Mouse (Mus musculus): ENCODE measurements around the gene Gtf2a2. TPM values are rescaled to one million over a fixed set of nuclear protein-coding genes. Genes with fewer than 3 reads are reported as not detected.
A peak's percentile ranks its signal among the peaks of the same experiment; 100 is the strongest.

Gene Gtf2a2
- polyA plus RNA-seq, 1 experiment from 2014 or later, result 215 TPM

GRCm38 (mm10) chr9:70049839-70050238, 37.5 kb downstream of the Gtf2a2 start:
- Histone ChIP-seq H3K4me2 (replicated peaks; ENCODE audit: low read depth, low read length) (no peak overlapping the region), H3K27ac (ENCODE audit: low read length) (peak overlapping the region; percentile 63; the same call in 1 of the 2 replicates), H3K4me1 (ENCODE audit: control insufficient read depth, insufficient read depth, low read length) (peaks cover 25% of the 10 kb centered on the region), H3K9ac (replicated peaks; ENCODE audit: low read depth, low read length) (no peak overlapping the region), H3K27me3 (ENCODE audit: control insufficient read depth, insufficient read depth, low read length) (no peaks in the 10 kb centered on the region), H3K4me3 (ENCODE audit: low read depth, low read length) (no peak overlapping the region), H3K36me3 (ENCODE audit: control insufficient read depth, insufficient read depth, low read length) (no peaks in the 10 kb centered on the region), H3K9me3 (ENCODE audit: control insufficient read depth, low read depth, low read length) (no peaks in the 10 kb centered on the region)
- 14% methylated on average over 8 of the region's 8 CpGs for WGBS
- no peak for ATAC-seq (ENCODE audit: insufficient number of reproducible peaks, insufficient read depth, low FRiP score, low read depth)

- Histone ChIP-seq H3K4me2 (replicated peaks; ENCODE audit: low read depth, low read length) (no peak overlapping the region), H3K9ac (replicated peaks; ENCODE audit: low read depth, low read length) (no peak overlapping the region), H3K36me3 (ENCODE audit: control insufficient read depth, insufficient read depth, low read length) (no peaks in the 10 kb centered on the region), H3K4me3 (ENCODE audit: low read depth, low read length) (no peak overlapping the region), H3K4me1 (ENCODE audit: control insufficient read depth, insufficient read depth, low read length) (peaks cover 22% of the 10 kb centered on the region), H3K27ac (ENCODE audit: low read length) (no peak overlapping the region), H3K9me3 (ENCODE audit: control insufficient read depth, low read depth, low read length) (no peaks in the 10 kb centered on the region), H3K27me3 (ENCODE audit: control insufficient read depth, insufficient read depth, low read length) (no peaks in the 10 kb centered on the region)
- 54% methylated on average over 3 of the region's 3 CpGs for WGBS
- no peak for ATAC-seq (ENCODE audit: insufficient number of reproducible peaks, insufficient read depth, low FRiP score, low read depth)
Observed at GRCm38 (mm10) chr9:70052730-70053129, 40.4 kb downstream of the Gtf2a2 start.

DNA sequence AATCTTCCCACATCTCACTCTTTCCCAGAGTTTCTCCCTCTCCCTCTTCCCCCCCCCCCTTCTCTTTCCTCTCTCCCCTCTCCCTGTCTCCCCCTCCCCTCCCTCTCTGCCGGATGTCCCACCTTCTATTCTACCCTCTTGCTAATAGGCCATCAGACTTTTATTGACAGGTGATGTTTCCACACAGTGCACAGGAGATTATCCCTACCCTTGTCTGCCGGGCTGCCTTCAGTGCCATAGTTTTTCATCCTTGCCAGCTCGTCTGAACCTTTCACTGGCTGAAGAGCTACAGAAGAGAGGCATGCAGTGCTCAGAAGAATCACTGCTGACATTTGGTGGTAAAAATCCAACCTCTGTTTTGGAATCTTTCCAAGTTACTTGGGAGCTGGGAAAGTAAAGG, 41.1 kb downstream of the Gtf2a2 start:
- no peak overlapping the region for H3K4me2 ChIP-seq (replicated peaks; ENCODE audit: low read depth, low read length)
- no peak overlapping the region for H3K4me3 ChIP-seq (ENCODE audit: low read depth, low read length)
- H3K27ac ChIP-seq (ENCODE audit: low read length), result no peak overlapping the region
- no peaks in the 10 kb centered on the region for H3K9me3 ChIP-seq (ENCODE audit: control insufficient read depth, low read depth, low read length)
- no peaks in the 10 kb centered on the region for H3K36me3 ChIP-seq (ENCODE audit: control insufficient read depth, insufficient read depth, low read length)
- H3K4me1 ChIP-seq (ENCODE audit: control insufficient read depth, insufficient read depth, low read length), result peaks cover 17% of the 10 kb centered on the region
- H3K27me3 ChIP-seq (ENCODE audit: control insufficient read depth, insufficient read depth, low read length), result no peaks in the 10 kb centered on the region
- 31% methylated on average over 3 of the region's 3 CpGs for WGBS
- H3K9ac ChIP-seq (replicated peaks; ENCODE audit: low read depth, low read length), result no peak overlapping the region
- ATAC-seq (ENCODE audit: insufficient number of reproducible peaks, insufficient read depth, low FRiP score, low read depth), result no peak

DNA sequence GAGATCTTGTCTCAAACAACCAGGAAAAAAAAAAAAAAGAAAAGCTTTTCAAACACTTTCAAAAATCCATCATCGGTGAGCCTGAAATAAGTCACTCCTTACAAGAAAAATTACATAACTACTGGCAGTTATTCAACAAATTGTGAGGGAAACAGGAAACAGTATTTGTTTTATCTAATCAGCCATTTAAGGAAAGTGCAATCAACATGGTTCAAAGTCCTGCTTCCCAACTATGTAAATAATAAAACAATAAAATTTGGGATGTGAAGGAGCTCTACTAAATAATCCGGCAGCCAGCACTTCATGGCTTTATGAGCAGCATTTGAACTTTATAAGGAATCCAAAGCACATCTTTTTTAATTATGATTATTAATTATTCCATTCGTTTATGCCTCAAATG, 49.7 kb downstream of the Gtf2a2 start:
- Histone ChIP-seq H3K4me1 (ENCODE audit: control insufficient read depth, insufficient read depth, low read length) (no peaks in the 10 kb centered on the region), H3K4me3 (ENCODE audit: low read depth, low read length) (no peak overlapping the region), H3K27me3 (ENCODE audit: control insufficient read depth, insufficient read depth, low read length) (no peaks in the 10 kb centered on the region), H3K36me3 (ENCODE audit: control insufficient read depth, insufficient read depth, low read length) (no peaks in the 10 kb centered on the region), H3K4me2 (replicated peaks; ENCODE audit: low read depth, low read length) (no peak overlapping the region), H3K9me3 (ENCODE audit: control insufficient read depth, low read depth, low read length) (no peaks in the 10 kb centered on the region), H3K9ac (replicated peaks; ENCODE audit: low read depth, low read length) (no peak overlapping the region), H3K27ac (ENCODE audit: low read length) (no peak overlapping the region)
- no peak for ATAC-seq (ENCODE audit: insufficient number of reproducible peaks, insufficient read depth, low FRiP score, low read depth)
- WGBS, result 59% methylated on average over 3 of the region's 3 CpGs

- Histone ChIP-seq H3K36me3 (ENCODE audit: control insufficient read depth, insufficient read depth, low read length) (no peaks in the 10 kb centered on the region), H3K27me3 (ENCODE audit: control insufficient read depth, insufficient read depth, low read length) (no peaks in the 10 kb centered on the region), H3K27ac (ENCODE audit: low read length) (no peak overlapping the region), H3K4me2 (replicated peaks; ENCODE audit: low read depth, low read length) (no peak overlapping the region), H3K4me3 (ENCODE audit: low read depth, low read length) (no peak overlapping the region), H3K4me1 (ENCODE audit: control insufficient read depth, insufficient read depth, low read length) (peaks cover 6% of the 10 kb centered on the region; the same call in 1 of the 2 replicates), H3K9ac (replicated peaks; ENCODE audit: low read depth, low read length) (no peak overlapping the region), H3K9me3 (ENCODE audit: control insufficient read depth, low read depth, low read length) (no peaks in the 10 kb centered on the region)
- WGBS, result 77% methylated on average over 3 of the region's 3 CpGs
- no peak for ATAC-seq (ENCODE audit: insufficient number of reproducible peaks, insufficient read depth, low FRiP score, low read depth)
Observed at GRCm38 (mm10) chr9:70067497-70067896, 55.1 kb downstream of the Gtf2a2 start.

GRCm38 (mm10) chr9:70069961-70070435, 57.6 kb downstream of the Gtf2a2 start:
- H3K4me3 ChIP-seq (ENCODE audit: low read depth, low read length), result no peak overlapping the region
- no peak overlapping the region for H3K9ac ChIP-seq (replicated peaks; ENCODE audit: low read depth, low read length)
- peaks cover 6% of the 10 kb centered on the region; the same call in 1 of the 2 replicates for H3K4me1 ChIP-seq (ENCODE audit: control insufficient read depth, insufficient read depth, low read length)
- H3K27me3 ChIP-seq (ENCODE audit: control insufficient read depth, insufficient read depth, low read length), result no peaks in the 10 kb centered on the region
- no peak overlapping the region for H3K4me2 ChIP-seq (replicated peaks; ENCODE audit: low read depth, low read length)
- WGBS, result 35% methylated on average over 8 of the region's 8 CpGs
- ATAC-seq (ENCODE audit: insufficient number of reproducible peaks, insufficient read depth, low FRiP score, low read depth), result no peak
- no peak overlapping the region; the same call in 1 of the 2 replicates for H3K27ac ChIP-seq (ENCODE audit: low read length)
- no peaks in the 10 kb centered on the region for H3K9me3 ChIP-seq (ENCODE audit: control insufficient read depth, low read depth, low read length)
- H3K36me3 ChIP-seq (ENCODE audit: control insufficient read depth, insufficient read depth, low read length), result no peaks in the 10 kb centered on the region

DNA sequence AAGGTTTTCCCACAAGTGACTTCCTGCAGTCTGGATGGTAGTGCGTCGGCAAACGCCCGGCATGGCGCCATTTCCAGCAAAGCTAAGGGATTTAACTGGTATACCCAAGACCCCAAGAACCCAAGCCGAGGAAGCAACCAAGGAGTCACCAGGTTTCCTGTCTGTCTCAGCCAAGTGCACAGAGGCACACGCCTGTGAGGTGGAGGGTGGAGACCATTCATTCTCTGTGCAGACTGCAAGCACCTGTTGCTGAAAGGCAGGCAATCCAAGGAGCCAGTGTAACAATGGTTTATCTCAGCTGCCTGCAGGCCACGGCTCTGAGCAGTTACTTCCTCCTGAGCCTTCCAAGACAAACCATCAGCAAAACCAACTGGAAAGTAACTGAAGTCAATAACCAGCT, 60.0 kb downstream of the Gtf2a2 start:
- no peak overlapping the region for H3K9ac ChIP-seq (replicated peaks; ENCODE audit: low read depth, low read length)
- H3K4me3 ChIP-seq (ENCODE audit: low read depth, low read length), result no peak overlapping the region
- H3K9me3 ChIP-seq (ENCODE audit: control insufficient read depth, low read depth, low read length), result no peaks in the 10 kb centered on the region
- peak; percentile 42 for ATAC-seq (ENCODE audit: insufficient number of reproducible peaks, insufficient read depth, low FRiP score, low read depth)
- 78% methylated on average over 8 of the region's 8 CpGs for WGBS
- H3K36me3 ChIP-seq (ENCODE audit: control insufficient read depth, insufficient read depth, low read length), result no peaks in the 10 kb centered on the region
- no peak overlapping the region for H3K4me2 ChIP-seq (replicated peaks; ENCODE audit: low read depth, low read length)
- peaks cover 12% of the 10 kb centered on the region; the same call in 1 of the 2 replicates for H3K4me1 ChIP-seq (ENCODE audit: control insufficient read depth, insufficient read depth, low read length)
- H3K27me3 ChIP-seq (ENCODE audit: control insufficient read depth, insufficient read depth, low read length), result no peaks in the 10 kb centered on the region
- H3K27ac ChIP-seq (ENCODE audit: low read length), result no peak overlapping the region

Other genes with a start within 250 kb of the Gtf2a2 start
- 119 and 120 TPM in 2 replicates for gene Bnip2, start 23.1 kb upstream of the Gtf2a2 start, polyA plus RNA-seq (2014; fragmentation: Nextera tagmentation; extraction: Ambion mirVana)
- gene Gcnt3, start 25.5 kb downstream of the Gtf2a2 start, polyA plus RNA-seq (2014; fragmentation: Nextera tagmentation; extraction: Ambion mirVana), result 9.8 and 10.4 TPM in 2 replicates
- 4.6 and 8.5 TPM in 2 replicates for gene Fam81a, start 130.0 kb downstream of the Gtf2a2 start, polyA plus RNA-seq (2014; fragmentation: Nextera tagmentation; extraction: Ambion mirVana)
- gene Myo1e, start 194.8 kb downstream of the Gtf2a2 start, polyA plus RNA-seq (2014; fragmentation: Nextera tagmentation; extraction: Ambion mirVana), result 23.2 and 30.1 TPM in 2 replicates